Mouse (Mus musculus): ENCODE measurements at regions not wholly inside any gene's neighbourhood (a gene's known extent, or its start where the extent isn't known, plus 50 kb on each side); places are given as distances from the start of the nearest gene placed in this dataset.
A peak's percentile ranks its signal among the peaks of the same experiment; 100 is the strongest.

- peak; percentile 57 for DNase-seq (ENCODE audit: extremely low read depth, low read depth, low spot score)
Measured at GRCm38 (mm10) chr1:164631679-164632078, 164.8 kb upstream of the Dpt start.

- DNase-seq (ENCODE audit: extremely low read depth, low read depth, low spot score): no peak
Measured at GRCm38 (mm10) chr1:164628840-164629239, 167.6 kb upstream of the Dpt start.

- DNase-seq (ENCODE audit: extremely low read depth, low read depth, low spot score): no peak
Measured at GRCm38 (mm10) chr1:164622946-164623345, 164.8 kb upstream of the Atp1b1 start.

- no peak for DNase-seq (ENCODE audit: extremely low read depth, low read depth, low spot score)
Measured at GRCm38 (mm10) chr1:164622417-164622816, 164.3 kb upstream of the Atp1b1 start.

GRCm38 (mm10) chr1:164620129-164620528, 162.0 kb upstream of the Atp1b1 start:
- no peak for DNase-seq (ENCODE audit: extremely low read depth, low read depth, low spot score)

GRCm38 (mm10) chr1:164617871-164618270, 159.7 kb upstream of the Atp1b1 start:
- DNase-seq (ENCODE audit: extremely low read depth, low read depth, low spot score): no peak

GRCm38 (mm10) chr1:164607061-164607460, 148.9 kb upstream of the Atp1b1 start:
- DNase-seq (ENCODE audit: extremely low read depth, low read depth, low spot score): no peak

GRCm38 (mm10) chr1:164606141-164606754, 148.1 kb upstream of the Atp1b1 start:
- DNase-seq (ENCODE audit: extremely low read depth, low read depth, low spot score): no peak

- DNase-seq (ENCODE audit: extremely low read depth, low read depth, low spot score): no peak
Measured at GRCm38 (mm10) chr1:164603433-164603832, 145.3 kb upstream of the Atp1b1 start.

- DNase-seq (ENCODE audit: extremely low read depth, low read depth, low spot score): no peak
Measured at GRCm38 (mm10) chr1:164602568-164602967, 144.4 kb upstream of the Atp1b1 start.

- no peak for DNase-seq (ENCODE audit: extremely low read depth, low read depth, low spot score)
Measured at GRCm38 (mm10) chr1:164590205-164590613, 132.1 kb upstream of the Atp1b1 start.

GRCm38 (mm10) chr1:164586066-164586989, 128.2 kb upstream of the Atp1b1 start:
- DNase-seq (ENCODE audit: extremely low read depth, low read depth, low spot score): no peak

- DNase-seq (ENCODE audit: extremely low read depth, low read depth, low spot score): no peak
Measured at GRCm38 (mm10) chr1:164576856-164577489, 118.8 kb upstream of the Atp1b1 start.

- DNase-seq (ENCODE audit: extremely low read depth, low read depth, low spot score): no peak
Measured at GRCm38 (mm10) chr1:164573639-164574038, 115.5 kb upstream of the Atp1b1 start.

- DNase-seq (ENCODE audit: extremely low read depth, low read depth, low spot score): no peak
Measured at GRCm38 (mm10) chr1:164572183-164572582, 114.0 kb upstream of the Atp1b1 start.

GRCm38 (mm10) chr1:164571496-164572078, 113.4 kb upstream of the Atp1b1 start:
- no peak for DNase-seq (ENCODE audit: extremely low read depth, low read depth, low spot score)

- DNase-seq (ENCODE audit: extremely low read depth, low read depth, low spot score): no peak
Measured at GRCm38 (mm10) chr1:164564847-164565246, 106.7 kb upstream of the Atp1b1 start.

- DNase-seq (ENCODE audit: extremely low read depth, low read depth, low spot score): peak; percentile 87
Measured at GRCm38 (mm10) chr1:164559546-164560228, 101.5 kb upstream of the Atp1b1 start.

GRCm38 (mm10) chr1:164552658-164553057, 94.5 kb upstream of the Atp1b1 start:
- no peak for DNase-seq (ENCODE audit: extremely low read depth, low read depth, low spot score)

- DNase-seq (ENCODE audit: extremely low read depth, low read depth, low spot score): no peak
Measured at GRCm38 (mm10) chr1:164551019-164551418, 92.9 kb upstream of the Atp1b1 start.

GRCm38 (mm10) chr1:164550596-164550995, 92.4 kb upstream of the Atp1b1 start:
- DNase-seq (ENCODE audit: extremely low read depth, low read depth, low spot score): no peak
